Mouse (Mus musculus): ENCODE data around the gene Ms4a7. TPM values are rescaled to one million over a fixed set of nuclear protein-coding genes. Genes with fewer than 3 reads are reported as not detected.

Gene Ms4a7
- total and polyA plus RNA-seq, 3 experiments: 1.8 to 4.3 (median 3.2) TPM

DNA sequence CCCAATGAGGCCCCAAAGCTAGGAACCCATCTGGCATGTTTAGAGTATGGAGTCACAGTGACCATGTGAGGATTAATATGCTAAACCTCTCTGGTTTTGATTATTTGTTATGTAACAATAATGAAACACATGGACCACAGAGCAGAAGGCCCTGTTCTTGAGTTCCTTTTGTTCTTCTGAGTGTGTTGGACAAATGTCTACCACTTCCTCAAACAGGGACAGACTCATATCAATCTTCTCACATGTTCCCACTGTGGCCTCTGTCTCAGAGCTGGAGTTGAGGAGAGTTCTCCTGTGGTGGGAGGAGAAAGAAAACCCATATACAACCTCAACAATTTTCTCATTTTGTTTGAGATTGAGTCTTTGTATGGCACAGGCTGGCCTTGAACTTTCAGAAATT lies 7.2 kb upstream of the Ms4a7 start:
- H3K79me2 ChIP-seq (replicated peaks; ENCODE audit: control insufficient read depth, extremely low read depth, insufficient read depth, poor library complexity, severe bottlenecking): no peaks in the 10 kb centered on the region
- no peak for DNase-seq (ENCODE audit: extremely low read depth)
- in situ Hi-C loops (cut with MboI; ENCODE audit: low pct_ligation_motif_present, low pct_unique_long_range_greater_than_20kb, low sequenced_read_pairs): loop anchor here (10.0 to 25.0 kb wide), 2 partner anchors 158 to 281 kb away; no protein-coding TSS in a partner anchor
- TF ChIP-seq SMC3 (IDR thresholded peaks at IDR 0.05; ENCODE audit: low read depth, low read length) (no peak), EP300 (IDR thresholded peaks at IDR 0.05; ENCODE audit: low read length) (no peak), MEF2A (IDR thresholded peaks at IDR 0.05; ENCODE audit: borderline replicate concordance, low read depth, low read length) (no peak), IRF4 (IDR thresholded peaks at IDR 0.05; ENCODE audit: low read depth, low read length) (no peak), ZMIZ1 (IDR thresholded peaks at IDR 0.05; ENCODE audit: low read depth, low read length) (no peak), TCF12 (IDR thresholded peaks at IDR 0.05; ENCODE audit: low read depth, low read length) (no peak), GABPA (IDR thresholded peaks at IDR 0.05; ENCODE audit: insufficient replicate concordance, low read depth, low read length) (no peak), MAX (IDR thresholded peaks at IDR 0.05; ENCODE audit: low read length) (no peak), CHD1 (IDR thresholded peaks at IDR 0.05; ENCODE audit: low read depth, low read length) (no peak), JUND (conservative IDR thresholded peaks at IDR 0.05; ENCODE audit: low read depth, low read length) (no peak), E2F4 (IDR thresholded peaks at IDR 0.05; ENCODE audit: insufficient replicate concordance, low read depth, low read length) (no peak), HCFC1 (IDR thresholded peaks at IDR 0.05; ENCODE audit: low read depth, low read length) (no peak), PAX5 (IDR thresholded peaks at IDR 0.05; ENCODE audit: low read length) (no peak), MYC (IDR thresholded peaks at IDR 0.05; ENCODE audit: low read depth, low read length) (no peak)
- H3K4me3 ChIP-seq (replicated peaks in 1 of 3; ENCODE audit: low read depth in 2 of 3, low read length in 2 of 3, poor library complexity in 1 of 3): no peak overlapping the region
- H3K9ac ChIP-seq (ENCODE audit: insufficient read depth, low read depth): no peak overlapping the region
- H3K4me1 ChIP-seq (ENCODE audit: control insufficient read depth in 1 of 2, insufficient read depth in 2 of 2): peaks cover 0 to 24% of the 10 kb centered on the region in 2 experiments; a peak in 2 of 4 replicates
- H3K27ac ChIP-seq (ENCODE audit: insufficient read depth, low read depth): no peak overlapping the region
- H3K4me2 ChIP-seq (ENCODE audit: insufficient read depth, low read depth, poor library complexity, severe bottlenecking): no peak overlapping the region
- H3K36me3 ChIP-seq (replicated peaks in 1 of 2; ENCODE audit: control insufficient read depth in 1 of 2, insufficient read depth in 1 of 2, low read length in 1 of 2): no peaks in the 10 kb centered on the region
- H3K9me3 ChIP-seq (replicated peaks; ENCODE audit: low read length): no peaks in the 10 kb centered on the region
- dilution Hi-C loops (cut with MboI; ENCODE audit: extremely low pct_ligation_motif_present, extremely low pct_unique_long_range_greater_than_20kb, low sequenced_read_pairs): no loop called here
- no peaks in the 10 kb centered on the region for H3K27me3 ChIP-seq (replicated peaks)

DNA sequence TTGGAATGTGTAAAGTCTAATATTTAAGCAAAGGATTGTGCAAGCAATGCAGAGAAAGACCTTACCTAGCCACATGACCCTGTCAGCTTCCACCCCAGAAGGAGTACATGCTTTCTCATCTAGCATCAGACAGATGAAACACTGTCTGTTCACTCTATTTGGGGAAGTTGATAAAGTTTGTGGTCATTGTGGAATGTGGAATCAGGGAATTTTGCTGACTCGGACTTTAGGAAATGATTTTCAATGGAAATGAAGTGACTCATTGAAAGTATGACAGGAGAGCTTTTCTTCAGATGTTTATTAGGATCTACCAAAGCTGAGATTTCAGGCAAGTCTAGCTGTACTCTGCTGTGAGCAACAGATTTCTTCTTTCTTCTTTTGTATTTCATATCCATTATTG lies 14.8 kb downstream of the Ms4a7 start:
- TF ChIP-seq MEF2A (IDR thresholded peaks at IDR 0.05; ENCODE audit: borderline replicate concordance, low read depth, low read length) (no peak), UBTF (IDR thresholded peaks at IDR 0.05; ENCODE audit: low read depth, low read length) (no peak), MAFK (IDR thresholded peaks at IDR 0.05; ENCODE audit: insufficient replicate concordance, low read length) (no peak), HCFC1 (IDR thresholded peaks at IDR 0.05; ENCODE audit: low read depth, low read length) (no peak), BHLHE40 (IDR thresholded peaks at IDR 0.05; ENCODE audit: low read depth, low read length) (no peak), USF1 (IDR thresholded peaks at IDR 0.05; ENCODE audit: low read depth, low read length) (no peak), PAX5 (IDR thresholded peaks at IDR 0.05; ENCODE audit: low read length) (no peak), MXI1 (IDR thresholded peaks at IDR 0.05; ENCODE audit: low read depth, low read length) (no peak), USF2 (conservative IDR thresholded peaks at IDR 0.05; ENCODE audit: low read depth, low read length) (no peak)
- H3K4me1 ChIP-seq (ENCODE audit: control insufficient read depth in 1 of 2, insufficient read depth in 2 of 2): peaks cover 2 to 26% of the 10 kb centered on the region in 2 experiments; a peak in 3 of 4 replicates
- no peak overlapping the region for H3K9ac ChIP-seq (ENCODE audit: insufficient read depth, low read depth)
- in situ Hi-C loops (cut with MboI; ENCODE audit: low pct_ligation_motif_present, low pct_unique_long_range_greater_than_20kb, low sequenced_read_pairs): no loop called here
- no peaks in the 10 kb centered on the region for H3K36me3 ChIP-seq (replicated peaks in 1 of 2; ENCODE audit: control insufficient read depth in 1 of 2, insufficient read depth in 1 of 2, low read length in 1 of 2)
- DNase-seq (ENCODE audit: extremely low read depth): no peak
- no peak overlapping the region for H3K4me2 ChIP-seq (ENCODE audit: insufficient read depth, low read depth, poor library complexity, severe bottlenecking)
- H3K4me3 ChIP-seq (replicated peaks in 1 of 3; ENCODE audit: low read depth in 2 of 3, low read length in 2 of 3, poor library complexity in 1 of 3): no peak overlapping the region
- no peak overlapping the region for H3K27ac ChIP-seq (ENCODE audit: insufficient read depth, low read depth)
- dilution Hi-C loops (cut with MboI; ENCODE audit: extremely low pct_ligation_motif_present, extremely low pct_unique_long_range_greater_than_20kb, low sequenced_read_pairs): no loop called here
- H3K9me3 ChIP-seq (replicated peaks; ENCODE audit: low read length): no peaks in the 10 kb centered on the region
- no peaks in the 10 kb centered on the region for H3K79me2 ChIP-seq (replicated peaks; ENCODE audit: control insufficient read depth, extremely low read depth, insufficient read depth, poor library complexity, severe bottlenecking)
- no peaks in the 10 kb centered on the region for H3K27me3 ChIP-seq (replicated peaks)
